Mouse (Mus musculus): ENCODE data around the gene Mars.
A peak's percentile ranks its signal among the peaks of the same experiment; 100 is the strongest.

The Mars gene

DNA sequence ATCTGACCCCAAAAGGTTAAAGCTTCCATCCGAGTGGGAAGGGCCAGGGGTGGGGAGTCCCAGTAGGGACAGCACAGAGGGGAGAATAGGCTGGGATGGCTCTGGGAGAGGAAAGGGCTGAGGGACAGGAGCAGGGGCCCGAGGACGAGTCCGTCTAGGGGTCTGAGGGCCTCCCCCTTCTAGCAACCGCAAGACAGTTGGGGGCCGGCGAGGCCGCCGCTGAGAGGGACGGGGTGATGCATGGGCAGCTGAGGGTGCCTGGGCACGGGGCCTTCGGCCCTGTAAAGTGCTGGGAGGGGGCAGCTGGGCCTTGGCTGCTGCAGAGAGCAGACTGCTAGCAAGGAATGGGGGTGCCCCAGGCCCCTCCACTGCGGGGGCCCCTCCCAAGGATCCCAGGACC, 25.9 kb downstream of the Mars start:
- peak in 1 of 2 experiments; percentile 22 for DNase-seq

DNA sequence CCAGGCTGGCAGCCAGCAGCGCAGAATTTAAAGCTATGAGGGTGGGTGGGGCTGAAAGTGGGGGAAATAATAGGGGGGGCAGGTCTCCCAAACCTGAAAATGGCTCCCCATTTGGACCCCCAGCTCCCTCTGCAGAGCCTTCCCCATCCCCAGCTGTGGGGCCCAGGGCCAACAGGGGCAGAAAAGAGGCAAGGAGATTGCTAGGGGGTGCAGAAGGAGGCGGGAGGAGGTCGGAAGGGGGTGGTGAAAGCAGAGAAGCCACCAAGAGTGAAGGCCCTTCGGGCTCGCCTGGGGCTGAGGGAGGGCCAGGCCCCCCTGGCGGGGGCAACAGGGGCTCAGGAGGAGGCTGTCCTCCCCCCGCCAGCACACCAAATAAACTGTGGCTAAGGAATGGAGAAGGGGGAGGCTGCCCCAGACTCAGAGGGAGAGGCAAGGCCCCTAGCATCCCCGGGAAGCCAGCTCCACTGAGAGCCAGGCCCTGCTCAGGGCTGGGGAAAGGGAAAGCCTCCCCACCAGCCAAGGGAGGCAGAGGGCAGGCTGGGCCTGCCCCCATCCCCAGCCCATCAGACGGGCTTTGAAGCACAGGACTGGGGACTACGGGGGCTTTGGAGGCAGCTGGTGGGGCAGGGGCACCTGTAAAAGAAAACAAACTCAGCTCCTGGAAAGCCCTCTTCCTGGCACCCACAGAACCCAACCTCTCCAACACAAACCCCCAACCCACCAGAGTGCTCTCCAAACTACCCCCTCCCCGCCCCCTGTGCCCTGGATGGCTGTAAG, 26.7 kb downstream of the Mars start:
- DNase-seq = no peak

DNA sequence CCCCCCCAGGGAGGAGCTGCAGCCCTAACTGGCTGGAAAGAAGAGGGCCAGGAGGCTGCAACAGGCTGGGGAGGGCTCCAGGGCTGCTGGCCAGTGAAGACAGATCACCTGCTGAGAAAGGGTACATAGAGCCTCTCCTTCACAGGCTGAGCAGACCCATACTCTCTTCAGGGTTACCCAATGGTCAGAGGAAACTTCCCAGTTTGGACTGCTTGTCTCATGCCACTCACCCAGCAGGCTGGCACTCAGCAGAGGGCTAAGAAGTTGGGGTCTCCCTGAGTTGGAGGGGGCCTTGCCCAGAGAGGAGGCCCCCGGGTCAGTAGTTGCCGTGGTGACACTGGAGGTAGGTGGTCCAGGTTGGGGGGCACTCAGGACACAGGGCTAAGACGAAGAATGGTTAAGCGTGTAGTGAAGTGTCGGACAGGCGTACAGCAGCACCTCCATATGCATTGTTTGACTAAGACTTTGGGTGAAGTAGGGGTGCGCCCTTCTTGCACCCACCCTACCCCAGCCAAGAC, 27.4 kb downstream of the Mars start:
- no peak for DNase-seq

DNA sequence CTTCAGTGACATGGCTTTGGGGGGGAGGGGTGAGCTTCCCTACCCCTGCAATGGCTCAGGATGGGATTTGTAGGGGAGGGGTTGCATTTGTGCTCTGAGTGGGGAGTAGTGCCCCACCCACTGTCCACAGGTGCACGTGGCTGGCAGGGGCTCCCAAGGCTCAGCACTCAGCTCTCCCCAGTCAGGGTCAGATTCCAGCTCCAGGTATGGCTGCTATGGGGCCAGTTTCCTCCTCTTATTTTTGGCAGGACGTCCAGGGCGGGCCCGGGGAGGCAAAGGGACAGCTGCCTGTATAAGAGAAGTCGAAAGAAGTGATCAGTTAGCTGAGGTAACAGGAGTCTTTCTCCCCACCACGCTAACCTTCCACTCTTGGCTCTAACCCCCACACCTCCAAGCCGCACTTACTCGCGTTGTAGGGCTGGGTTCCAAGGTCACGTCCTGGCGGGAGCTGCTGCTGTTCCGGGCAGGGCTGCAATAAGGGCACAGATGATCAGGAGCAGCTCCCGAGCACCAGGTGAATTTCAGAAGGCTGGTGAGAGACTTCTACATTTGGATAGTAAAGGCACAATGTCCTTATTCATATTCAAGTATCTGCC, 28.9 kb downstream of the Mars start:
- no peak for DNase-seq

DNA sequence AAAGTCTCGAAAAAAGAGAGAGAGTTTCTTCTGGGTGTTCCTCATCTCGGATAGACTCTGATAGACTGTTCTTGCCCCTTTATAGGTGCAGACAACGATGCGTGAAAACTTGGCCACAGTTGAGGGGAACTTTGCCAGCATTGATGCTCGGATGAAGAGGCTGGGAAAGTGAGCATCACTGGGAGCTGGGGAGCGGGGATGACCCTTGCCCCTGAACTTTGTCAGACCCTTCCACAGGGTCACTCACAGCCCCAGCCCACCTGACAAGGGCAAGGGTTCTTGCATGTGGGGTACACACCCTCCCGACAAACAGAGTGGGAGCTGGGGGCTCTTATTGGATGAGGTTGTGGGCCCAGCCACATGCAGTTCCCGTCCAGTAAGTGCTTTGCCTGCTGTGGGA, 30.3 kb downstream of the Mars start:
- DNase-seq = no peak

DNA sequence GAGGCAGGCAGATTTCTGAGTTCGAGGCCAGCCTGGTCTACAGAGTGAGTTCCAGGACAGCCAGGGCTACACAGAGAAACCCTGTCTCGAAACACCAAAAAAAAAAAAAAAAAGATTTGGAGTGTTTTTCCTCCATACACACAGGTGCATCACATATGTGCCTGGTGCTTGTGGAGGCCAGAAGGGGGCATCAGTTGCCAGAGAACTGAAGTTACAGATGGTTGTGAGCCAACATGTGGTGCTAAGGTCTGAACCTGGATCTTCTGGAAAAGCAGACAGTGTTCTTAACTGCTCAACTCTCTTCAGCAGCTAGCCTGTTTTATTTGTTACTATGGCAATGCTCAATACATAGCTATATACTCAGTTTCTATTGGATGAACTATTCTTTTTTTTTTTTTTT, 31.9 kb downstream of the Mars start:
- DNase-seq = no peak

DNA sequence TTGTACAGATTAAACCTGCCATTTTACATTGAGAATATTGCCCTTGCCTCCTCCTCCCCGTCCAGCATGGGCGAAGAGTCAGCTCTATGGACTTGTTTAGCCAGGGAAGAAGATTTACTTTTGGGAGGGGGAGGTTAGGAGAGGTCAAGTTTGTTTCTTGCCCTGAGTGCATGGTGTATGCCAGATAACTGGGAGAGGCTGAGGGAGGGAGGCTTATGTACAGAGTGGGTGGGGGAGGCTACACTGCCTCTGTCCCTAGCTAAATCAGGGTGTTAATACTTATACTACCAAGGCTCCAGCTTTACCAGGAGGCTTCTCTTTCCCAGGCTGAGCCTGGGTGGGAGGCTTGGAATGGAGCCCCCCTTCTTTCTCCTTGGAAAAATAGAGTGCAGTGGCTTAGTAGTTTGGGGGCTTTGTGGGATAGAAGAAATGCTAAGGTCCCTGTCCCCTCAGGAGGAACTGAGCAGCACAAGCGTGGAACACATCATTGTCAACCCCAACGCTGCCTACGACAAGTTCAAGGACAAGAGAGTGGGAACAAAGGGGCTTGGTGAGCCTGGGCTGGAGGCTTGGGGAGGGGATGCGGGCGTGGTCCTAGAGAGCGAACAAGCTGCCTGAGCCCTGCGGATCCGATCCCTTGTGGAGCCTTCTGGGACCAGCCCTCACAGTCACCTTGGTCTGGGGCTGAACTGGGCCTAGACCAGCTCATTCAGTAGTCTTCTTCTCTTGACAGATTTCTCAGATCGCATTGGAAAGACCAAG, 37.1 kb downstream of the Mars start:
- no peak for DNase-seq

DNA sequence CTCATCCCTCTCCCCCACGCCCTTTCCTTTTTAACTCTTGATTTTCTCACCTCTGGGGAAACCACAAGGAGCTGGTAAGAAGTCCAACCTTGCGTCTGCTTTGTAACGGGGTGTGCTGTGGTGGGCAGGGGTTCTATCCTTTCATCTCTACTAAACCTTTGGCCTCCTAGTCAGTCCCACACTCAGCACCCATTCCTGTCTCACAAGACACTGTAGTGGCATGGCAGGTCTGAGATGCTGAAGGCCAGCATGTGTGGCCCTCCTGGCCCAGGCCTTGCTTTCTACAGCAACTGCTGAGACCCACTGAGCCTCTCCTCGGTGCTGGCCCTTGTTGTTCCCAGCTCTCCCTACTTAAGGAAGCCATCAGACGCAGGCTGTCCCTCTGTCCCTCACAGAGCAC, 39.2 kb downstream of the Mars start:
- DNase-seq = no peak

DNA sequence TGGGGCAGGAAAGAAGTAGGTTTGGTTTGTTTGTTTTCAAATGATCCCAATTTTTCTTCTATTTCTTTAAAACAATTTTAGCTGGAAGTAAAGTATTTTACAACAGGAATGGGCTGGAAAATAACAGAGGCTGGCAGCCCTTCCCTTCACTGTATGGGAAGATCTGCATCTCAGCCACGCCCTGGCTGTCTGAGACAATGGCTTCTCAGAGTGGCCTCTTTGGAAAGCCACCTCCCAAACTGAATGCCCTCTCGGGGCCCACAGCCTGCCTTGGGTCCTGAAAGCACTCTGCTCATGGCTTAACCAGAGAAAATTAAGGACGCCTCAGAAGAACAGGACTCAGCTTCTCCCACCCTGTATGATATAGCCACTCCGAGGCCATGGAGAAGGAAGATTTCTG, 41.7 kb downstream of the Mars start:
- DNase-seq = no peak

DNA sequence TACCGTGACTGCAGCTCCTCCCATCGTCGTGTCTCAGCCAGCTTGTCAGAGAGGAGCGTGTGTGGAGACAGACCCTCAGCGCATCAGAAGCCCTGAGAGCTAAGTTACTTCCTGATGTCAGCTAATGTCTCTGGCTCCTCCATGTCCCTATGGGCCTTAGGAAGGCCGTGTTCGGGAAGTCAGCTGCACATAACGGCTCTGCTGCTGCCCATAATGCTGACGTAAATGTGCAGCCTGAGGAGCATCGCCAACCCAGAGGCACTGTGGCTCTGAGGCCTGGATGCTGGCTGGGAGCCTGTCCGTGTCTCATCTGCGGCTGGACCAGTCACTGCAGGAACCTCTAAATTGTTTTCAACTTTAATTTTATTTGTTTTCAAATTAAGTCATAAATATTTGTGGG, 42.5 kb downstream of the Mars start:
- peak in 1 of 2 experiments; percentile 53 for DNase-seq

DNA sequence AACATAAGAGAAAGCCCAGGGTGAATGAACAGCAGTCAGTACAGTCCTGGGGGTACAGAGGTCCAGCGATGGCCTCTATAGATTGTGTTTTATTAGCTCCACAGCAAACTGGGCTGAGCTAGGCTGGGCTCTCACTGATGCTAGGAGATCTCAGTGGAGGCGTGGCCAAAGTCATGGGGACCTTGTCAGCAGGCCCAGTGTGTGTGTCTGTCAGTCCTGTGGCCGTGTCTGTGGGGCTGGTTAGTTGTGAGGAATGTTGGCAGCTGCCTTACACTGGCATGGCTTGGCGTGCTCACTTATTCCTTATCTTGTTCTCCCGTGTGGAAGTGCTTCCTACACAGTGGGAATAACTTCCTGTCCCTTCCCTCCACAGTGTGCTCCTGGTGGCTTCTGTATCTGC, 43.2 kb downstream of the Mars start:
- no peak for DNase-seq

DNA sequence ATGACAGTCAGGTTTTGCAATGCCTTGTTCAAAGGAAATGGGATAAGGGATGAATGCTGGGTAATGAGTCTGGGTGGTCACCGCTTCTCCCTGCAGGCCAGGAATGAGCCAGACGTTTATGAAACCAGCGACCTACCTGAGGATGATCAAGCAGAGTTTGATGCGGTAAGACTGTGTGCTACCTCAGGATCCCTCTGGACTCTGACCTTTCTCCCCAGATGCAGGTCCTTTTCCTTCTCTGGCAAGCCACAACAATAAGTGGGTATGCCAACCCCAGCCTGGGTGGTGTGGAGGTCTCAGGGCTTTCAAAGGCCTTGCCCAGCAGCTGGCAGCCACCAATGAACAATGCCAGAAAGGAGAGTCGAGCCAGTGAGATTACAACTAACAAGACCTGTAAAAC, 44.3 kb downstream of the Mars start:
- no peak for DNase-seq

DNA sequence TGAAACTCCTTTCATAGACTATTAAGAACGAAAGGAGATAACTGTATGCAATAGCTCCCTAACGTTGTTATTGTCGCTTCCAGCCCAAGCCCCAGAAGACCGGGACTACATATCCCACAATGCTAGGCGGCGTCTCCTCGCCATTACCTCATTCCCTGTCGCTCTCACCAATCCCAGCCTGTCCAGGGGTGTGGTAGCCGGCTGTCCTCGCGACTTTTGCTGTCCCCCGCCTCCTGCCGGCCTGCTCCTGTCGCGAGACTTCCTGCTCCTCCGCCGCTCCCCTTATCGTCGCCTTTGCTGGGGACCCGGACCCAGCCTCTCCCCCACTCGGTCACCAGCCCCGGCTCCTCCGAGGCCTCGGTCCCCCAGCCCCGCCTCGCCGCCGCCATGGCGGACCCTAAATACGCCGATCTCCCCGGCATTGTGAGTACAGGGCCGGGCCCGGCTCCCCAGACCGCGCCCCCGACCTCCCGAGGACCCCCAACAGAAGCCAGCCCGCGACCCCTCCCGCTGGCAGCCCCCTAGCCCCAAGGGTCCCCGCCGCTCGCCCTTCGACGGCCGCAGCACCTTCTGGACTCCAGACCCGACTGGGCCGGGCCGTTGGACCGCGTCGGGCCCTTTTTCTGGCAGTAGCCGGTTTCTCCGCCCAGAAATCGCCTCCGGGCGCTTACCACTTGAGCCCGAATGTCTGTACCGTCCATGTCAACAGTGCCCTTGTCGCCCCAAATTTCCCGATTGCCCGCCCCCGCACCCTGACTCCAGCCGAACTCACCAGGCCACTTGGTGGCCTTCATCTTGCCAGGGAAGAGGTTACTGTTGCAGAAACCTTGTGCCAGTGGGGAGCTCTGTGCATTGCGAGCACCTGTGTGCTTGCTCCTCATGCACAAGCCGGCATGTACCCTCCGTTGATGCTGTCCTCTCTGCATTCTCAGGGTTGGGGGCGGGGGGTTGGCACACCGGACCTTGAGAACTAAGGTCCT, 45.2 kb downstream of the Mars start, which contains the start of gene Dctn2:
Dctn2 (plus strand) TSS at position 257 of the 980 bp plus-strand sequence.
- peak; percentile 91 to 97 for DNase-seq

DNA sequence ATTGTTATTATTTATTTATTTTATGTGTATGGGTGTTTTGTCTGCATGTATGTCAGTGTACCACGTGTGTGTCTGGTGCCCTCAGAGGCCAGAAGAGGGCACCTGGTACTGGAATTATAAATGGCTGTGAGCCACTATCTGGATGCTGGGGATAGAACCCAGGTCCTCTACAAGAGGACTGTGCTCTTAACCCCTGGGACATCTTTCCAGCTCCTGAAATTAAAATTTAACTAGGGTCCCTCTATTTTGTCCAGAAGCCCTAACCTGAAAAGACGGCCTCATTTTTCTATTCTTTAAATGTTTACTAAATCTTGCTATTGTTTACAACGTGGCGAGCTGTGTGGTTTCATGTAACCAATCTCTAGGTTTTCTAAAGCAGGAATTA, 45.9 kb downstream of the Mars start:
- no peak for DNase-seq

DNA sequence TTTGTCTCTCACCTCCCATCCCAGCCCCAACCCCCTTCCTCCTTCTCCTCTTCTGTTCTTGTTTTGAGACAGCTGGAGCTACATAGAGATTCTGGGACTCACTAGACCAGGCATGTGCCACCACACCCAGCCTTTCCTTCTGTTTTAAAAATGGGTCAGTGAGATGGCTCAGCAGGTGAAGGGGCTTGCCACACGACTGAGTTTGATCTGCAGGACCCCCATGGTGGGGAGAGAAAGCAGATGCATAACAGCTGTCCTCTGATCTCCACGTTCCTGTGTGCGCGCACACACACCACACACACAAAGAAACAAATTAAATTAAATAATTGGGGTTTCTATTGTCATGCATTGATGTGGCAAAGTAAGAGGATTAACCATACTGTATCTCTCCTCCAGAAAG, 46.6 kb downstream of the Mars start:
- no peak for DNase-seq

DNA sequence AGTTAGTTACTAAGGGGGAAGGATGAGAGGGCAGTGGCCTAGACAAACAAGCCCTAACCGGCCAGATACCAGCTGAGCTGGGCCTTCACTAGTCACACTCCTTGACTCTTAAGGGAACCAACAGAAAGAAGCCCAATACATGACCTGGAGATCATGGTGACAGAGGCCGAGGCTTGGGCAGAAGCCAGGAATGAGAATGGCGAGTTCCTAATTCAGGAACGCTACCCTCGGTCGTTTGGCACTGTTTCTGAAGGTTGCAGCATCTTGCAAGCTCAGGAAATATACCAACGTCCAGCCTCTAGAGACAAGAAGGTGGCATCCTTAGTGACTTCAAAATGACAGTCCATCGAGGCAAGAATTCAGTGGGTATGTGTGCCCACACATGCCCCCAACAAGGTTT, 47.2 kb downstream of the Mars start:
- DNase-seq = no peak

DNA sequence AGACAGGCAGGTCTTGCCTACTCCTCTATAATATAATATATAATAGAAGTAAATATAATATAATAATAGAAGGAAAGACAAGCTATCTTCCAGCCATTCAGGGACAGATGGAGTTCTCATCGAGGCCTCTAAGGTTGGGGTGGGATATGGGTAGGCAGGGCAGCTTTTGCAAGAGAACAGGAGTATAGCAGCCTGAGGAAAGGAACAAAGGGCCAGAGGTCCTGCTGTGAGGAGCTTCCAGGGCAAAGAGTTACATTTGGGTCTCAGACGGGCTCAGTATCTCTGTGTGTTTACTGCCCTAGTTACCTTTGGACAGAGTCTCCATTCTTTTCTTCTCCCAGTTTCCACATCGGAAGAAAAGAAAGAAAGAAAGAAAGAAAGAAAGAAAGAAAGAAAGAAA, 48.0 kb downstream of the Mars start:
- DNase-seq = no peak

DNA sequence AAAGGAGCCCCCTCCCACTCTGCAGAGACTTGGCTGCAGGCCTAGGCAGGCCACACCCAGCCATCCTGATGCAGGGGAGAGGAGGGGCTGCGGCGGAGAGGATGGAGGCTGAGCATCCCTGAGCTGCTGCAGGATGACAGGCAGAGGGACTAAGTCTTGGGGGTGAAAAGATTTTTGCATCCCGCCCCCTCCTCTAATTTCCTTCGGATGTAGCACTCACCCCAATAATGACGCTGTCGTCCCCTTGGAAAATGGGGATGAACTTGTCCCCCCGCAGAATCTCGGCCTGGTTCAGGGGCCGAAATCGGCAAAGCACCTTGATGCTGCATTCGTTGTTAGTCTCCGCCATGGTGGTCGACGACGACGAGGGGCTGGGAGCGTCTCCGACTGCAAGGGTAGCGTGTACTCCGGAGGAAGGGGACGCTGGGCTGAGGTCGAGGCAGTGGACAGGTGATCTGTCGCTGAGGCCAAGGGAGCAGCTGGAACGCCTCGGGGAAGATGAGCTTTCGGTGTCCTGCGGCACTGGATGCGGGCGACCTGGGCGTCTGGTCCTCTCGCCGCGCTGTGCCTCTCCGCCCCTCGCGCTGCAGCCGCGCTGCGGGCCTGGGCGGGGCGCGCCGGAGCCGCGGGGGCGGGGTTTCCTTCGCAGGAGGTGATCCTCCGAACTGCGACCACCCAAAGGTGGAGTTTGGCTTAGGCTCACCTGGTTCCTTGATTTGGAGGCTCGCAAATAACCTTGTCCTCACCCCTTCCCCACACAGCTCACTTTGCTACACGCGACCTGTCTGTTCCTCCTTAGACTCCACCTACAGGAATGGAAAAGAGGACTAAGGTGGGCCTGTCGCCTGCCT, 48.8 kb downstream of the Mars start, which contains the start of gene Kif5a:
Kif5a (minus strand) TSS at position 801 of the 851 bp plus-strand sequence.
- DNase-seq = peak; percentile 85 to 90

DNA sequence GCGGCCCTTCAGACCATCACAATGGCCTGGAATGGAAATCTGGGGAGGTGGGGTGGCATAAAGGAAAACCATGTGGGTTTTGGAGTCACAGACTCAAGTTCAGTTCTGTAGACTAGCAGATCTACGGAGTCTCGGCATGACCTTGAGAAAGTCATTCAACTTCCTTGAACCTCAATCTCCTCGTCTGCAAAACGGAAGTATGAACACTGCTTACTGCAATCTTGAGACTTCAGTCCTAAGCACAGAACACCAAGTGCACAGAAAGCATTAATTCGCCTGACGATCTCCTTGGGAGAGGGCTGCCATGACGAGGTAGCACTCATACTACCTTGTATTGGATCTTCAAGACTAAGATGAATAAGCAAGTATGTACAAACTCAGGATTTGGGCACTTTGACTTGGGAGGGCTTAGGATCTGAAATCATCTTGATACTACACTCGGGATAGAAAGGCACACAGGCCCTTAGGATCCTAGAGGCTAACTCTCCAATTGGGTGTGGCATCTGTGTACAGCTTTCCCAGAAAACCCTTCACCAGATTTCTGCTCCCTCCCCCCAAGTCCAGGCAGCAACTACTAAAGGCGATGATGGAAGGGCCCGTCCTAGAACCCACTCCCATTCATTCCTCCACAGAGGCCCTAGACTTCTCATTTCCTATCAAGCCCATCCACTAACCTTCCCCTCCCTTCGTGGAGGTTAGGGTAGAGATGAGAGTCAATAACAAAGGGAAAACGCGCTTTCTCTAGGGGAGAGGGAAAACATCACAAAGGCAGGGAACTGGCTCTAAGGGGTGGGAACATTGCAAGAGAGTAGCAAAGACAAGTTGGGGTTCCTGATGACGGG, 49.7 kb downstream of the Mars start:
- peak; percentile 38 to 54 for DNase-seq

DNA sequence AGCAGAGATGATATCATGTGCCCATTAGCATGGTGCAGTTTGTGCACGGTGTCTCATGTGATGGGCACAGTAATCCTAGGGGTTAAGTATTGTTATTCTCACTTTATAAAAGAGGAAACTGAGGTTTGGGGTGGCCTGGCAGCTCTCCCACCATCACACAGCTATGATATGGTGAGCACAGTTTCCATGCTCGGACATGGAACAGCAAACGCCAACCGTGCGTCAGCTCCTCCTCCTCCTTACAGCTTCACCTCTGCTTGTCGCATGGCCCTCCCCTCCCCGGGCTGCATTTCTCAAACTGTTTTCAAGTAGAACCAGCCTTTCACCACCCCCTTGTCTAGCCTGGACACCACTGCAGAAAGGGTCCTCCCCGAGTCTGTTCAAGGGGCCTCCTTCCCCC, 53.1 kb downstream of the Mars start:
- DNase-seq = no peak
